Mouse (Mus musculus): Measurements from ENCODE around the gene Oxct1.

Oxct1 gene

GRCm38 (mm10) chr15:4026231-4026773 lies at the start of gene Oxct1:
Oxct1 (plus strand) TSS chr15:4026383.
- peak; percentile 75 for DNase-seq (ENCODE audit: low spot score)

GRCm38 (mm10) chr15:3978279-3978678 lies 47.9 kb upstream of the Oxct1 start:
- no peak for DNase-seq (ENCODE audit: low spot score)

- DNase-seq (ENCODE audit: low spot score) = peak; percentile 87
These were observed 46.9 kb upstream of the Oxct1 start, which contains the start of gene Fbxo4 for GRCm38 (mm10) chr15:3979061-3979848. Fbxo4 (minus strand) TSS chr15:3979573.

GRCm38 (mm10) chr15:3979871-3980270 lies 46.3 kb upstream of the Oxct1 start:
- DNase-seq (ENCODE audit: low spot score) = no peak

- no peak for DNase-seq (ENCODE audit: low spot score)
These were observed 43.5 kb upstream of the Oxct1 start for GRCm38 (mm10) chr15:3982732-3983131.

- DNase-seq (ENCODE audit: low spot score) = no peak
These were observed 41.3 kb upstream of the Oxct1 start for GRCm38 (mm10) chr15:3984876-3985275.

- DNase-seq (ENCODE audit: low spot score) = peak; percentile 20
These were observed 38.2 kb upstream of the Oxct1 start for GRCm38 (mm10) chr15:3987981-3988380.

- no peak for DNase-seq (ENCODE audit: low spot score)
These were observed 31.2 kb upstream of the Oxct1 start for GRCm38 (mm10) chr15:3994852-3995447.

- DNase-seq (ENCODE audit: low spot score) = peak; percentile 98
These were observed 30.5 kb upstream of the Oxct1 start, which contains the start of gene AW549877 for GRCm38 (mm10) chr15:3995448-3996266. AW549877 (minus strand) TSS chr15:3995744.

GRCm38 (mm10) chr15:3996267-3997010 lies 29.7 kb upstream of the Oxct1 start:
- no peak for DNase-seq (ENCODE audit: low spot score)

- DNase-seq (ENCODE audit: low spot score) = no peak
These were observed 27.0 kb upstream of the Oxct1 start for GRCm38 (mm10) chr15:3999144-3999543.

GRCm38 (mm10) chr15:4000536-4000935 lies 25.6 kb upstream of the Oxct1 start:
- DNase-seq (ENCODE audit: low spot score) = no peak

GRCm38 (mm10) chr15:4013873-4014272 lies 12.3 kb upstream of the Oxct1 start:
- DNase-seq (ENCODE audit: low spot score) = no peak

GRCm38 (mm10) chr15:4020711-4021110 lies 5.5 kb upstream of the Oxct1 start:
- no peak for DNase-seq (ENCODE audit: low spot score)

GRCm38 (mm10) chr15:4023747-4024146 lies 2.4 kb upstream of the Oxct1 start:
- DNase-seq (ENCODE audit: low spot score) = no peak

- no peak for DNase-seq (ENCODE audit: low spot score)
These were observed 1.3 kb upstream of the Oxct1 start for GRCm38 (mm10) chr15:4024726-4025507.

GRCm38 (mm10) chr15:4025508-4025904 lies 677 bp upstream of the Oxct1 start:
- no peak for DNase-seq (ENCODE audit: low spot score)

- peak; percentile 70 for DNase-seq (ENCODE audit: low spot score)
These were observed 825 bp downstream of the Oxct1 start for GRCm38 (mm10) chr15:4026831-4027584.

GRCm38 (mm10) chr15:4027671-4028410 lies 1.7 kb downstream of the Oxct1 start:
- DNase-seq (ENCODE audit: low spot score) = no peak

- no peak for DNase-seq (ENCODE audit: low spot score)
These were observed 2.2 kb downstream of the Oxct1 start for GRCm38 (mm10) chr15:4028411-4028700.
